Mouse (Mus musculus): ENCODE results near the gene Gm26566. TPM values are rescaled to one million over a fixed set of nuclear protein-coding genes. Genes with fewer than 3 reads are reported as not detected.

Gene Gm26566
- polyA plus RNA-seq, 2 experiments, result 0.63 to 0.70 TPM

DNA sequence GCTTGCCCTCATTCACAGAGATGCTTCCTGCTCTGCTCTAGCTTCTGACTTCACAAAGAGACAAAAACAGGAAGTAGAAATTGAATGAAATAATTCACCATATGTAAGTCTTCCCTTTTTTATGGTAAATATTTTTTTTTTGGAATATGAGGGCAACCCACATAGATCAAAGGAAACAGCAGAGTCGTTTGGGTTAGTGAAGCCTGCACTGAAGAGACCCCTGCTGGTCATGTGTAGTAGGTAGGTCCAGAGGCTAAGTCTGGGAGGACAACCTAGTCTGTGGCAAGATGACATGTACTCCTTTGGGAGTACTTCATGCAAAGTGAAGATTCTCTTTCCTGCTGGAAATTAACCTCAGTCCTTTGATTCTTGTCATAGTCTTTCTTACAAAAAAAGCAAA is 5.7 kb downstream of the Gm26566 start:
- H3K4me1 ChIP-seq (ENCODE audit: control insufficient read depth, insufficient read depth, low read length), result no peaks in the 10 kb centered on the region
- no peak for TF ChIP-seq POLR2A (IDR thresholded peaks at IDR 0.05; ENCODE audit: borderline replicate concordance, extremely low read depth, insufficient read depth, insufficient read length)
- H3K4me2 ChIP-seq (replicated peaks; ENCODE audit: low read depth, low read length, severe bottlenecking), result no peak overlapping the region
- no peak overlapping the region for H3K27ac ChIP-seq (replicated peaks; ENCODE audit: low read depth, low read length)
- no peaks in the 10 kb centered on the region for H3K9me3 ChIP-seq (ENCODE audit: control insufficient read depth, low read length)
- H3K4me3 ChIP-seq (replicated peaks; ENCODE audit: low read length), result no peak overlapping the region
- WGBS, result 0% methylated on average over 1 of the region's 1 CpGs
- DNase-seq (ENCODE audit: low spot score) (peak; percentile 34), ATAC-seq (ENCODE audit: low FRiP score, low read depth) (no peak)
- no peaks in the 10 kb centered on the region for H3K36me3 ChIP-seq (ENCODE audit: control insufficient read depth, insufficient read depth, low read length)
- no peaks in the 10 kb centered on the region for H3K27me3 ChIP-seq (ENCODE audit: control insufficient read depth, insufficient read depth, low read length)
- H3K9ac ChIP-seq (ENCODE audit: low read depth, low read length, severe bottlenecking), result no peak overlapping the region

DNA sequence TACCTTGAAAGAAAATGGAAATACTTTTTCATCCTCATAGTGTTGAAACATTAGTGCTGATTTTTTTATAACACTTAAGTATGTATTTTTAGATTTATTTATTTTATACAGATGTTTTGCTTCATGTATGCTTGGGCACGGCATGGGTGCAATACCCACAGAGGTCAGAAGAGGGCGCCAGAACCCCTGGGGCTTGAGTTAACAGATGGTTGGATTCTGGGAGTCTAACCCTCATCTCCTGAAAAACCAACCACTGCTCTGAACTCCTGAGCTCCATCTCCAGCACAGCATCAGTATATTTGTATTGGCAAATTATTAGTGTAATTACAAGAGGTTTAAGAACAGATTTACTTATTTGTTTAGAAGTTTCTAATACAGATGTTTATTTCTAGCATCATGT is 16.9 kb downstream of the Gm26566 start:
- WGBS, result 0% methylated on average over 2 of the region's 2 CpGs
- H3K9me3 ChIP-seq (ENCODE audit: control insufficient read depth, low read length), result no peaks in the 10 kb centered on the region
- no peaks in the 10 kb centered on the region for H3K36me3 ChIP-seq (ENCODE audit: control insufficient read depth, insufficient read depth, low read length)
- DNase-seq (ENCODE audit: low spot score), result peak; percentile 51
- ATAC-seq (ENCODE audit: low FRiP score, low read depth), result no peak
- no peak overlapping the region for H3K4me3 ChIP-seq (replicated peaks; ENCODE audit: low read length)
- H3K9ac ChIP-seq (ENCODE audit: low read depth, low read length, severe bottlenecking), result no peak overlapping the region
- no peaks in the 10 kb centered on the region for H3K27me3 ChIP-seq (ENCODE audit: control insufficient read depth, insufficient read depth, low read length)
- no peak overlapping the region for H3K27ac ChIP-seq (replicated peaks; ENCODE audit: low read depth, low read length)
- TF ChIP-seq POLR2A (IDR thresholded peaks at IDR 0.05; ENCODE audit: borderline replicate concordance, extremely low read depth, insufficient read depth, insufficient read length), result no peak
- no peaks in the 10 kb centered on the region for H3K4me1 ChIP-seq (ENCODE audit: control insufficient read depth, insufficient read depth, low read length)
- H3K4me2 ChIP-seq (replicated peaks; ENCODE audit: low read depth, low read length, severe bottlenecking), result no peak overlapping the region

DNA sequence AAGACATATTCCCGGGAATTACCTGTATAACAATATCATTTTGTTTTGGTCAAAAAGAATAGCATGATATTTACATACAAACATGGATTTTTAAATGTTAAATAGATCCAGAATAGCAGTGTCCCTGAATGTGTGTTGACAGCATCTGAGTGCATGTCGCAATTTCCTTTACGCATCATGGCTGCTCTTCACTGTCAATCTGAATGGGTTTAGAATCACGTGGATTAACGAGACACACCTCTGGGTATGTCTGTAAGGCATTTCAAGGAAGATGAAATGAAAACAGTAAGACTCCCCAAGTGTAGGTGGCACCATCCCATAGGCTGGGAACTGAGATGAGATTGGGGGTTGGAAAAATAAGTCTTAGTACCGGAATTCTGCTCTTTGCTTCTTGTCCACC is 17.4 kb downstream of the Gm26566 start:
- Histone ChIP-seq H3K9me3 (ENCODE audit: control insufficient read depth, low read length) (no peaks in the 10 kb centered on the region), H3K9ac (ENCODE audit: low read depth, low read length, severe bottlenecking) (no peak overlapping the region), H3K27ac (replicated peaks; ENCODE audit: low read depth, low read length) (no peak overlapping the region), H3K4me2 (replicated peaks; ENCODE audit: low read depth, low read length, severe bottlenecking) (no peak overlapping the region), H3K4me1 (ENCODE audit: control insufficient read depth, insufficient read depth, low read length) (no peaks in the 10 kb centered on the region), H3K36me3 (ENCODE audit: control insufficient read depth, insufficient read depth, low read length) (no peaks in the 10 kb centered on the region), H3K4me3 (replicated peaks; ENCODE audit: low read length) (no peak overlapping the region), H3K27me3 (ENCODE audit: control insufficient read depth, insufficient read depth, low read length) (no peaks in the 10 kb centered on the region)
- DNase-seq (ENCODE audit: low spot score) (no peak), ATAC-seq (ENCODE audit: low FRiP score, low read depth) (no peak)
- 84% methylated on average over 6 of the region's 6 CpGs for WGBS
- no peak for TF ChIP-seq POLR2A (IDR thresholded peaks at IDR 0.05; ENCODE audit: borderline replicate concordance, extremely low read depth, insufficient read depth, insufficient read length)

DNA sequence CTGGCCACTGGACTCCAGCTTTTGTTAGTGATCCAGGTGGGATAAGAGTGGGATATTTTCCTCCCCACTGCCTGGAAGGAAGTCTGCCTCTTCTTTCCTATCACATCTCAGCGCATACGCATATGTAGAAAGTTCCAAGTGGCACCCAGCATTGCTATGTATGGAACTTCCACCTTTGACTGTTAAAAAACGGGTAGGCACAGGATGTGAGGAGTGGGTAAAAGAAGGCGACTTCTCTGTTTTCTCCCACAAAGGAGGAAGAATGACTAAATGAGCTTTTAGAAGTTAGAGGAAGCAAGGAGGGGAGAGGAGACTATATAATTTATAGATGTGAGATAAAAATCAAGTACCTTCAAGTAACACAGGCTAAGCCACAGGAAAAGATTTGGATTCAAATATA is 19.8 kb downstream of the Gm26566 start:
- no peak for DNase-seq (ENCODE audit: low spot score)
- Histone ChIP-seq H3K9me3 (ENCODE audit: control insufficient read depth, low read length) (no peaks in the 10 kb centered on the region), H3K27me3 (ENCODE audit: control insufficient read depth, insufficient read depth, low read length) (no peaks in the 10 kb centered on the region), H3K4me3 (replicated peaks; ENCODE audit: low read length) (no peak overlapping the region), H3K27ac (replicated peaks; ENCODE audit: low read depth, low read length) (no peak overlapping the region), H3K9ac (ENCODE audit: low read depth, low read length, severe bottlenecking) (no peak overlapping the region), H3K36me3 (ENCODE audit: control insufficient read depth, insufficient read depth, low read length) (no peaks in the 10 kb centered on the region), H3K4me2 (replicated peaks; ENCODE audit: low read depth, low read length, severe bottlenecking) (no peak overlapping the region), H3K4me1 (ENCODE audit: control insufficient read depth, insufficient read depth, low read length) (peaks cover 6% of the 10 kb centered on the region; the same call in 1 of the 2 replicates)
- no peak for ATAC-seq (ENCODE audit: low FRiP score, low read depth)
- WGBS, result 87% methylated on average over 4 of the region's 4 CpGs
- TF ChIP-seq POLR2A (IDR thresholded peaks at IDR 0.05; ENCODE audit: borderline replicate concordance, extremely low read depth, insufficient read depth, insufficient read length), result no peak

DNA sequence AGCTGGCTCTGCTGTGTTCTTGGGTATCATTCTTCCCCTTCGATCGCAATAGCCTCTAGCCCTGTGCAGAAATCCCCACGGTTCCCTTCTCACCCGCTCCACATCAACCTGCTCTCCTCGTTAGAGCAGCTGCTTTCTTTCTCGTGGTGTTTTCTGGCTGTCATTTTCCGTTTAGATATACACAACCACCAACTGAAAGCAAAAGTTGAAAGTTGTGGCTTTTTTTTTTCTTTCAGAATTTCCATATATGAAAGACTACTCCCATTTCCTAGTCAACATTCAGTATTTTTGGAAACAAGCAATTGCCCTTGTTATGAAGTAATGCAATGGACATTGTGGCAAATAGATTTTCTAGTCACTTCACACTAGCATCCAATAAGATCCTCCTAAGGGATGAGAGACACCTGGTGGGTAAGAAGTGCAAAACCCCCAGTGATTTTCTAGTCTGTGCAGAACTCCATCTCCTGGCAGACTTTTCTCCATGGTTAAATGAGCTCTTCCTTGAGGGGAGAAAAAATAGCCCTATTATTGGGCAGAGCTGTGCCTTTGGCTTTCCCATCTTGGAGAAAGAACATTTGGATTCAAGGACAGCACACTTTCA is 21.3 kb downstream of the Gm26566 start:
- Histone ChIP-seq H3K27ac (replicated peaks; ENCODE audit: low read depth, low read length) (no peak overlapping the region), H3K4me2 (replicated peaks; ENCODE audit: low read depth, low read length, severe bottlenecking) (no peak overlapping the region), H3K4me3 (replicated peaks; ENCODE audit: low read length) (no peak overlapping the region), H3K4me1 (ENCODE audit: control insufficient read depth, insufficient read depth, low read length) (peaks cover 6% of the 10 kb centered on the region; the same call in 1 of the 2 replicates), H3K36me3 (ENCODE audit: control insufficient read depth, insufficient read depth, low read length) (no peaks in the 10 kb centered on the region), H3K9ac (ENCODE audit: low read depth, low read length, severe bottlenecking) (no peak overlapping the region), H3K9me3 (ENCODE audit: control insufficient read depth, low read length) (no peaks in the 10 kb centered on the region), H3K27me3 (ENCODE audit: control insufficient read depth, insufficient read depth, low read length) (no peaks in the 10 kb centered on the region)
- no peak for TF ChIP-seq POLR2A (IDR thresholded peaks at IDR 0.05; ENCODE audit: borderline replicate concordance, extremely low read depth, insufficient read depth, insufficient read length)
- WGBS, result 70% methylated on average over 7 of the region's 7 CpGs
- ATAC-seq (ENCODE audit: low FRiP score, low read depth), result no peak
- DNase-seq (ENCODE audit: low spot score), result no peak
